Mouse (Mus musculus): Measurements from ENCODE around the gene Brwd1. TPM values are rescaled to one million over a fixed set of nuclear protein-coding genes. Genes with fewer than 3 reads are reported as not detected.

The Brwd1 gene
- polyA plus RNA-seq, 1 experiment from 2014 or later, result 109 TPM

DNA sequence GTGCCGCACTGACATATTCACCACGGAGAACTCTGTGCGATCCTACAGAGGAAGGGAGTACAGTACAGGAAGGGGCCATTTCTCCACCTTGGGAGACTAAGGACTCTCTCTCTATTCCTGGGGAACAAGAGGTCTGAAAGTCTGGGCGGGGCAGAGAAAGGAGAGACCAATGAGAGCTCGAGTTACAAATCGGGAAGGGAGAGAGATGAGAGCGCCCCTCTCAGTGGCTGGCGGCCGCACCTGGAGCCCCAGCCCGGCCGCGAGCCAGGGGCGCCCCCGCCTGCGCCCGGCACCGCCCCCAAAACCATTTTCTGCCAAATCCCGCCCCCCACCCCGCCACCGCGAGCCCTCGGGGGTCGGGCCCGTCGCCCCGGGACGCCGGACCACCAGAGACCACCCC is 995 bp downstream of the Brwd1 start:
- H3K4me3 ChIP-seq (ENCODE audit: low read depth, low read length), result peak overlapping the region; percentile 98
- H3K4me2 ChIP-seq, result peak overlapping the region; percentile 73
- TF ChIP-seq CTCF (IDR thresholded peaks at IDR 0.05; ENCODE audit: low read depth), result no peak
- no peaks in the 10 kb centered on the region for H3K27me3 ChIP-seq (ENCODE audit: insufficient read depth, low read length)
- H3K27ac ChIP-seq (ENCODE audit: low read depth), result peak overlapping the region; percentile 97
- peak; percentile 78 for ATAC-seq (ENCODE audit: insufficient read depth)
- peak overlapping the region; percentile 95 for H3K9ac ChIP-seq
- peak; percentile 93 for DNase-seq
- no peaks in the 10 kb centered on the region for H3K4me1 ChIP-seq (ENCODE audit: insufficient read depth)
- H3K9me3 ChIP-seq (ENCODE audit: low read depth, low read length), result no peaks in the 10 kb centered on the region
- H3K36me3 ChIP-seq (ENCODE audit: insufficient read depth), result peaks cover 43% of the 10 kb centered on the region
- WGBS, result 1% methylated on average over 28 of the region's 28 CpGs

GRCm38 (mm10) chr16:96080524-96080923 is 1.8 kb downstream of the Brwd1 start:
- DNase-seq, result no peak
- peak overlapping the region; percentile 98; the same call in 1 of the 2 replicates for H3K4me3 ChIP-seq (ENCODE audit: low read depth, low read length)
- peak overlapping the region; percentile 73 for H3K4me2 ChIP-seq
- peaks cover 51% of the 10 kb centered on the region for H3K36me3 ChIP-seq (ENCODE audit: insufficient read depth)
- TF ChIP-seq CTCF (IDR thresholded peaks at IDR 0.05; ENCODE audit: low read depth), result no peak
- no peak for ATAC-seq (ENCODE audit: insufficient read depth)
- H3K9ac ChIP-seq, result no peak overlapping the region
- no peaks in the 10 kb centered on the region for H3K4me1 ChIP-seq (ENCODE audit: insufficient read depth)
- H3K27ac ChIP-seq (ENCODE audit: low read depth), result no peak overlapping the region
- WGBS, result 77% methylated on average over 7 of the region's 7 CpGs
- no peaks in the 10 kb centered on the region for H3K9me3 ChIP-seq (ENCODE audit: low read depth, low read length)
- no peaks in the 10 kb centered on the region for H3K27me3 ChIP-seq (ENCODE audit: insufficient read depth, low read length)

DNA sequence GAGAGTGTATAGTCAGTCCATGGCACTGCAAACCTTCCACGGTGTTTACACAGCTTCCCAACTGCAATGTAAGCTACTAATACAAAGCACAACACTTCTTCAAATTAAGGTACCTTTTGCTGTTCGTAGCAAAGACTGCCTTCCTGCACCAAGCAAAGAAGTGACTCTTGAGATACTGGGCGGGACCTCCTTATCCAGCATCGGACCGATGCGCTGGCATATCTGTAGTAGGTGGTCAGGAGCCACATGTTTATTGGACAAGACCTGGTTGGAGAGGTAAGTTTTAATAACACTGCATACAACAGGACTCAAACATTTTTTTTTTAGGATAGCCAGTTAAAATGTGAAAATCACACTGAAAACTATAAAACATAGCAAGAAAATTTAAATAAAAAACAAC is 14.0 kb downstream of the Brwd1 start:
- H3K4me2 ChIP-seq, result no peak overlapping the region
- ATAC-seq (ENCODE audit: insufficient read depth) (no peak), DNase-seq (no peak)
- no peak overlapping the region for H3K9ac ChIP-seq
- WGBS, result 86% methylated on average over 6 of the region's 6 CpGs
- no peak overlapping the region for H3K4me3 ChIP-seq (ENCODE audit: low read depth, low read length)
- H3K36me3 ChIP-seq (ENCODE audit: insufficient read depth), result peaks cover 79% of the 10 kb centered on the region
- no peaks in the 10 kb centered on the region for H3K27me3 ChIP-seq (ENCODE audit: insufficient read depth, low read length)
- no peak for TF ChIP-seq CTCF (IDR thresholded peaks at IDR 0.05; ENCODE audit: low read depth)
- no peak overlapping the region for H3K27ac ChIP-seq (ENCODE audit: low read depth)
- H3K9me3 ChIP-seq (ENCODE audit: low read depth, low read length), result no peaks in the 10 kb centered on the region
- H3K4me1 ChIP-seq (ENCODE audit: insufficient read depth), result no peaks in the 10 kb centered on the region

DNA sequence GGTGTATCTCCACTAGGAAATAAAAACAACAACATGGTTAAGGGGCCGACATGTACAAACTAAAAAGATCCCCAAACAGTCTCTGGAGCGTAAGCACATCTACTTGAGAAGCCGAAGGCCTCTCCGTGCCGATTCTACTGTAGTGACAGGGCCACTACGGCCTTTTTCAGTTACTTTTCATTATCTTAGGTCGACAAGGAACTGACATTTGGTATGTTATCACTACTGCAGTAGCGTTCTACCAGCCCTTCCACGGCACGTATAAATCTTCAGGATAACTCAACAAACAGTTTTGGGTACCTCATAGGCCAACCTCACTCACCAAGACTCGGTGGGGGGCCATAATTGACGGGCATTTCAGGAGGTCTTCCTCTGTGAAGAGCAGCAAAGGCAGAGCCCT is 16.2 kb downstream of the Brwd1 start:
- ATAC-seq (ENCODE audit: insufficient read depth) (no peak), DNase-seq (no peak)
- no peaks in the 10 kb centered on the region for H3K4me1 ChIP-seq (ENCODE audit: insufficient read depth)
- no peaks in the 10 kb centered on the region for H3K27me3 ChIP-seq (ENCODE audit: insufficient read depth, low read length)
- WGBS, result 90% methylated on average over 12 of the region's 12 CpGs
- H3K9ac ChIP-seq, result no peak overlapping the region
- no peaks in the 10 kb centered on the region for H3K9me3 ChIP-seq (ENCODE audit: low read depth, low read length)
- no peak overlapping the region for H3K27ac ChIP-seq (ENCODE audit: low read depth)
- TF ChIP-seq CTCF (IDR thresholded peaks at IDR 0.05; ENCODE audit: low read depth), result no peak
- H3K4me3 ChIP-seq (ENCODE audit: low read depth, low read length), result no peak overlapping the region
- peaks cover 89% of the 10 kb centered on the region for H3K36me3 ChIP-seq (ENCODE audit: insufficient read depth)
- no peak overlapping the region for H3K4me2 ChIP-seq

DNA sequence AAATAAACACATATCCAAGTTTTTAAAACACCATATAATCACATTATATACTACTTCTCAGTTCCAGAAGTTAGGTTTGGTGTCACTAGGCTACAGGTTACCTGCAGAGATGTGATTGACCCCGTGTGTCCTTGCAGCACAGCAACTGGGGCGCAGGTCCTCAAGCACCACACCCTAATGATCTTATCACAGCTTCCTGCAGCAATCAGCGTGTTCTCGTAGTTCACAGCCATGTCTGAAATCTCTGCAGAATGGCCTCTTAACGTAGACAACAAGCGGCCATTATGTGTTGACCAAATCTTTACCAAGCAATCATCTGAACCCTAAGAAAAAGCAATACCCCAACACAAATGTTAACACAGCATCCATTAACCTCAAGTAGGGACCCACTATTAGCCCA is 17.7 kb downstream of the Brwd1 start:
- H3K36me3 ChIP-seq (ENCODE audit: insufficient read depth), result peaks cover 92% of the 10 kb centered on the region
- H3K4me2 ChIP-seq, result no peak overlapping the region
- 97% methylated on average over 6 of the region's 6 CpGs for WGBS

GRCm38 (mm10) chr16:96044096-96044495 is 38.2 kb downstream of the Brwd1 start:
- TF ChIP-seq CTCF (IDR thresholded peaks at IDR 0.05; ENCODE audit: low read depth), result peak; percentile 30
- no peak overlapping the region for H3K27ac ChIP-seq (ENCODE audit: low read depth)
- peak; percentile 58 for DNase-seq
- no peak overlapping the region for H3K9ac ChIP-seq
- no peak overlapping the region for H3K4me3 ChIP-seq (ENCODE audit: low read depth, low read length)
- WGBS, result 68% methylated on average over 5 of the region's 5 CpGs
- peaks cover 94% of the 10 kb centered on the region for H3K36me3 ChIP-seq (ENCODE audit: insufficient read depth)
- no peaks in the 10 kb centered on the region for H3K27me3 ChIP-seq (ENCODE audit: insufficient read depth, low read length)
- no peak for ATAC-seq (ENCODE audit: insufficient read depth)
- no peaks in the 10 kb centered on the region for H3K9me3 ChIP-seq (ENCODE audit: low read depth, low read length)
- no peak overlapping the region for H3K4me2 ChIP-seq
- H3K4me1 ChIP-seq (ENCODE audit: insufficient read depth), result no peaks in the 10 kb centered on the region

More for the DNA sequence above, 17.7 kb downstream of the Brwd1 start:
- Histone ChIP-seq H3K9me3 (ENCODE audit: low read depth, low read length) (no peaks in the 10 kb centered on the region), H3K27me3 (ENCODE audit: insufficient read depth, low read length) (no peaks in the 10 kb centered on the region), H3K27ac (ENCODE audit: low read depth) (no peak overlapping the region), H3K9ac (no peak overlapping the region), H3K4me1 (ENCODE audit: insufficient read depth) (no peaks in the 10 kb centered on the region), H3K4me3 (ENCODE audit: low read depth, low read length) (no peak overlapping the region)
- no peak for TF ChIP-seq CTCF (IDR thresholded peaks at IDR 0.05; ENCODE audit: low read depth)
- DNase-seq (no peak), ATAC-seq (ENCODE audit: insufficient read depth) (no peak)

GRCm38 (mm10) chr16:96040691-96041090 is 41.6 kb downstream of the Brwd1 start:
- Histone ChIP-seq H3K4me1 (ENCODE audit: insufficient read depth) (no peaks in the 10 kb centered on the region), H3K36me3 (ENCODE audit: insufficient read depth) (peaks cover 96% of the 10 kb centered on the region), H3K4me2 (no peak overlapping the region), H3K27ac (ENCODE audit: low read depth) (no peak overlapping the region), H3K27me3 (ENCODE audit: insufficient read depth, low read length) (no peaks in the 10 kb centered on the region), H3K9me3 (ENCODE audit: low read depth, low read length) (no peaks in the 10 kb centered on the region), H3K4me3 (ENCODE audit: low read depth, low read length) (no peak overlapping the region), H3K9ac (no peak overlapping the region)
- no peak for DNase-seq
- 82% methylated on average over 4 of the region's 4 CpGs for WGBS
- TF ChIP-seq CTCF (IDR thresholded peaks at IDR 0.05; ENCODE audit: low read depth), result no peak
- no peak for ATAC-seq (ENCODE audit: insufficient read depth)

GRCm38 (mm10) chr16:96039538-96039937 is 42.8 kb downstream of the Brwd1 start:
- Histone ChIP-seq H3K27ac (ENCODE audit: low read depth) (no peak overlapping the region), H3K27me3 (ENCODE audit: insufficient read depth, low read length) (no peaks in the 10 kb centered on the region), H3K36me3 (ENCODE audit: insufficient read depth) (peaks cover 97% of the 10 kb centered on the region), H3K4me2 (no peak overlapping the region), H3K4me1 (ENCODE audit: insufficient read depth) (no peaks in the 10 kb centered on the region), H3K9me3 (ENCODE audit: low read depth, low read length) (no peaks in the 10 kb centered on the region), H3K9ac (no peak overlapping the region), H3K4me3 (ENCODE audit: low read depth, low read length) (no peak overlapping the region)
- no peak for ATAC-seq (ENCODE audit: insufficient read depth)
- TF ChIP-seq CTCF (IDR thresholded peaks at IDR 0.05; ENCODE audit: low read depth), result no peak
- DNase-seq, result no peak
- WGBS, result 65% methylated on average over 6 of the region's 6 CpGs

All from lung, embryonic 14.5 days (tissue).